Mouse (Mus musculus) midbrain, postnatal 0 days (tissue): ENCODE data around the gene Cpn1. TPM values are rescaled to one million over a fixed set of nuclear protein-coding genes. Genes with fewer than 3 reads are reported as not detected.

Experiments used
- ATAC-seq: fragments of 200-750 bp; cut with Nextera tagmentation; 2 replicates; pipeline ENCODE4 v1.8.0; 2017; ENCODE audit warnings: moderate number of reproducible peaks, mild to moderate bottlenecking, moderate TSS enrichment, moderate library complexity; ENCODE audit not compliant: low FRiP score
- DNase-seq: peaks from one replicate; pipeline ENCODE4 v3.0.0-alpha.2; 2015; ENCODE audit warnings: low spot score
- H3K27ac ChIP-seq: fragments of 300-500 bp; sonication (generic); 2 replicates; pipeline ENCODE4 v1.5.1; 2014; ENCODE audit warnings: low read depth, mild to moderate bottlenecking, low read length, mixed read lengths
- H3K27me3 ChIP-seq: fragments of 300-500 bp; sonication (generic); 2 replicates; pipeline ENCODE4 v1.6.1; 2014; ENCODE audit warnings: low read length, control low read depth, mixed read lengths; ENCODE audit not compliant: insufficient read depth
- H3K36me3 ChIP-seq: fragments of 300-500 bp; sonication (generic); 2 replicates; pipeline ENCODE4 v1.6.1; 2014; ENCODE audit warnings: low read length, control low read depth, mixed read lengths; ENCODE audit not compliant: insufficient read depth
- H3K4me1 ChIP-seq: fragments of 300-500 bp; sonication (generic); 2 replicates; pipeline ENCODE4 v1.6.1; 2014; ENCODE audit warnings: mild to moderate bottlenecking, control low read depth, antibody characterized with exemption, low read length, mixed read lengths; ENCODE audit not compliant: insufficient read depth
- H3K4me2 ChIP-seq: fragments of 300-500 bp; sonication (generic); 2 replicates; pipeline ENCODE4 v1.6.1; 2014; ENCODE audit warnings: low read depth, mild to moderate bottlenecking, low read length, mixed read lengths; ENCODE audit not compliant: poor library complexity, severe bottlenecking
- H3K4me3 ChIP-seq: fragments of 300-500 bp; sonication (generic); 2 replicates; pipeline ENCODE4 v1.5.1; 2014; ENCODE audit warnings: low read depth, mild to moderate bottlenecking, low read length, moderate library complexity
- H3K9ac ChIP-seq: fragments of 300-500 bp; sonication (generic); replicated peaks from 2 replicates; pipeline ENCODE4 v1.6.1; 2014; ENCODE audit warnings: mild to moderate bottlenecking, low read length, moderate library complexity, mixed read lengths; ENCODE audit not compliant: poor library complexity, severe bottlenecking
- H3K9me3 ChIP-seq: fragments of 300-500 bp; sonication (generic); 2 replicates; pipeline ENCODE4 v1.6.1; 2016; ENCODE audit warnings: low read length, control low read depth
- CTCF ChIP-seq: IDR thresholded peaks from 2 replicates; pipeline ENCODE4 v1.5.1; 2016; ENCODE audit warnings: antibody characterized with exemption, mild to moderate bottlenecking
- WGBS: fragments of 180-500 bp; shearing (Covaris S2); extraction: QIAGEN DNeasy Blood & Tissue Kit; methylation state at CpG from one replicate; pipeline ENCODE4 v1.1.7; 2014; 5-methylcytosine and 5-hydroxymethylcytosine counted together
- polyA plus RNA-seq: library from polyadenylated mRNA; unstranded; fragments of >200 nt; fragmentation: Nextera tagmentation; extraction: Ambion mirVana; gene quantifications from 2 replicates; pipeline ENCODE4 v1.2.1, GENCODE M21; 2015
- total RNA-seq: library from RNA; depleted of rRNA; stranded (reverse); fragments of >200 nt; gene quantifications from 2 replicates; pipeline ENCODE4 v1.2.3, GENCODE M21; 2014

The Cpn1 gene
- total and polyA plus RNA-seq, 2 experiments from 2014 or later, result 0.27 to 0.48 TPM

DNA sequence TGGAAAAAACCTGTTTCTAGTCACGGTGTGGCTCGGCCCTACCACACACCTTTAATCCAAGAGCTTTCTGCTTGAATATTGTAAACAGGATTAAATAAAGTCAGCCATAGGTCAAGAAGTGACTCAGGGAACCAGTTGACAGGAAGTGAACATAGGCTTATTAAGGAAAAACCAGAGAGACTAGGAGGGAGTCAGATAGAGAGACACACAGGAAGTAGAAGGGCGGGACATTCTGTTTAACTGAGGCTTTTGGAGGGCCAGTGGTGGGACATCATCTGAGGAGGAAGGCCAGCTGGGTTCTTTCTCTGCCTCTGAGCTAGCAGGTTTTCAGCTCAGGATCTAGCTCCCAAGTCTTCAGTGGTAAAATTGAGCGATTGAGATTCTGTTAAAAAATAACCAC, 66.5 kb downstream of the Cpn1 start:
- no peak overlapping the region for H3K27ac ChIP-seq
- H3K9me3 ChIP-seq, result no peaks in the 10 kb centered on the region
- H3K36me3 ChIP-seq, result no peaks in the 10 kb centered on the region
- H3K4me3 ChIP-seq, result no peak overlapping the region
- no peak overlapping the region for H3K4me2 ChIP-seq
- 92% methylated on average over 4 of the region's 4 CpGs for WGBS
- H3K4me1 ChIP-seq, result no peaks in the 10 kb centered on the region
- DNase-seq (no peak), ATAC-seq (no peak)
- TF ChIP-seq CTCF, result no peak
- H3K9ac ChIP-seq, result no peak overlapping the region
- no peaks in the 10 kb centered on the region for H3K27me3 ChIP-seq

DNA sequence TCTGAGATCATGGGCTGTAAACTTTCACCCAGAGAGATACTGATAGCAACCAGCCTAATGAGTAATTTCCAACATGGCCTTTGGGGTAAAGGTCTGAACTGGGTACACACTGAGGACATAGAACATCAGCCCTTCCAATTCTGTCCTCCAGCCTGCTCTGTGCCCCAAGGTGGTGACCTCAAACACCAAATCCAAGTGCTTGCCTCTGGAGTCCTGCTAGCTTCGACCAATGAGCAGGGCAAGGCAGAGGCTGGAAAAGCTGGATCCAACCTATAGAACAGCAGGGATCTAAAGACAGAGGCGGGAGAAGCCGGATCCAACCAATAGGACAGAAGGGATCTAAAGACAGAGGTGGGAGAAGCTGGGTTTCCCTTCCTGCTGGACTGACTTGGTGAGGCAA, 67.5 kb downstream of the Cpn1 start:
- ATAC-seq, result no peak
- H3K4me2 ChIP-seq, result no peak overlapping the region
- WGBS, result 83% methylated on average over 3 of the region's 3 CpGs
- no peak overlapping the region for H3K4me3 ChIP-seq
- H3K9me3 ChIP-seq, result no peaks in the 10 kb centered on the region
- no peaks in the 10 kb centered on the region for H3K27me3 ChIP-seq
- H3K27ac ChIP-seq, result no peak overlapping the region
- no peak overlapping the region for H3K9ac ChIP-seq
- no peaks in the 10 kb centered on the region for H3K4me1 ChIP-seq
- no peak for DNase-seq
- no peaks in the 10 kb centered on the region for H3K36me3 ChIP-seq
- no peak for TF ChIP-seq CTCF

DNA sequence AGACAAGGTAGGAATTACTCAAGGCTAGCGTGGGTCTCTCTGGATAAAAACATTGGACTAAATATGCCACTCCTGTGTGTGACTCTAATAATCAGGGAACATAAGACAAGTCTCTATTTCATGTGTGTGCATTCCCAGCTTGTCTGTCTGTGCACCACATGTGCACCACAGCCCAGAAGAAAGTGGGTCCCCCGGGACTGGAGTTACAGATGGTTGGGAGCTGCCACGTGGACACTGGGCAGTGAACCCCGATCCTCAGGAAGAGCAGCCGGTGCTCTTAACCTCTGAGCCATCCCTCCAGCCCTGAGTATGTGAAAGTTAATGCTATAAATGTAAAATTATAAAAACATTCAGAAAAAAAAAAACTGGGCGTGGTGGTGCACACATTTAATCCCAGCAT, 68.6 kb downstream of the Cpn1 start:
- no peaks in the 10 kb centered on the region for H3K9me3 ChIP-seq
- no peaks in the 10 kb centered on the region for H3K4me1 ChIP-seq
- 90% methylated on average over 6 of the region's 6 CpGs for whole genome bisulfite sequencing
- no peak overlapping the region for H3K9ac ChIP-seq
- H3K27me3 ChIP-seq, result no peaks in the 10 kb centered on the region
- DNase-seq (no peak), ATAC-seq (no peak)
- H3K27ac ChIP-seq, result no peak overlapping the region
- no peak overlapping the region for H3K4me3 ChIP-seq
- H3K4me2 ChIP-seq, result no peak overlapping the region
- TF ChIP-seq CTCF, result no peak
- H3K36me3 ChIP-seq, result no peaks in the 10 kb centered on the region

DNA sequence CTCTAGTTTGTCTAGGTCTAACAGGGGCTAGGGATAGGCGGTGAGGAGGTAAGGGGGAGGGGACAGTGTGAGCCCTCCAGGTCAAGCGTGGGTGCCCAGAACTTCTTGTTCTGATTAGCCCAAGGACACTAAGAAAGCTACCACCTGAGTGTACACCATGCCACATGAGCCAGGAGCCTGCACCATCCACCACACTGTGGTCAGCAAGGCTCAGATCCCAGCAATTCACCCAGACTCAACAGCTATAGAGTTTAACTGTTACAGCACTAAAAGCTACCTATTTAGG, 69.0 kb downstream of the Cpn1 start:
- WGBS, result 79% methylated on average over 2 of the region's 2 CpGs
- Histone ChIP-seq H3K9me3 (no peaks in the 10 kb centered on the region), H3K9ac (no peak overlapping the region), H3K27ac (no peak overlapping the region), H3K27me3 (no peaks in the 10 kb centered on the region), H3K4me2 (no peak overlapping the region), H3K36me3 (no peaks in the 10 kb centered on the region), H3K4me3 (no peak overlapping the region), H3K4me1 (no peaks in the 10 kb centered on the region)
- ATAC-seq (no peak), DNase-seq (no peak)
- no peak for TF ChIP-seq CTCF

DNA sequence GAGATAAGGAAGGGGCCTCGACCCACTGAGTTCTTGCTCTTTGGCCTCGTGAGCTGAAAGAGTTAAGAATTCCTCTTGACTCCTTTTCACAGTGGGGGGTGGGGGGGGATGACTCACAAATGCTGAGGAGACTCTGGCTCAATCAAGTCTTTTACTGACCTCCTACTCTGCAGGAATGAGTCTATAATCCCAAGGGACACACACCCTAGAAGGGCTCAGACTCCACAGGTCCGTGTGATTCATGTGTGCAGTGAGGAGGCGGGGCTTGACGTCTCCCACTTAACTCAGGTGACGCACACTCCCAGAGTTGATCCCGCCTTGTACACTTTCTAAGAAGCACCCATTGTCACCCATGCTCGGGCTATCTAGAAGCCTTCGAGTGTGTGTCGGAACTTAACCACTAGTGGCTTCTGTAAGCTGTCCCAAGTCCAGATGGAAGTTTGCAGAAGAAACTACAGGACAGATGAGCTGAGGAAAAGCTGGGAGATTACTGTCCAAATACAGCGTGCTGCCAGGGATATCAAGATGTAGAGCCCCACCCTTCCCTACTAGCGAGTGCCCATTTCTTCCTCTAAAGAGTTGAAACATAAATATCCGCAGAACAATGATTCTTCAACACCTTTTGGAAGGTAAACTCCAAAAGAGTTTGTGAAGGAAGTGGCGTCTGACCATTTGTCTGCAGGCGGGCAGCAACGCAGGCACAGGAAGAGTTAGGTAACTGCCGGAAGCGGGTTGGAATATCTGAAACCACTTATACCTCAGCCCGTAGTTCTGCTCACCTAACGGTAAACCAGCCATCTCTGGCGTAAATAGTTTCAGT, 69.6 kb downstream of the Cpn1 start:
- Histone ChIP-seq H3K27ac (no peak overlapping the region), H3K4me2 (no peak overlapping the region), H3K4me3 (no peak overlapping the region), H3K36me3 (0 out of 2 replicates have a peak, but pooled peaks cover 2% of the 10 kb centered on the region), H3K4me1 (no peaks in the 10 kb centered on the region), H3K9ac (no peak overlapping the region), H3K9me3 (no peaks in the 10 kb centered on the region), H3K27me3 (no peaks in the 10 kb centered on the region)
- DNase-seq, result no peak
- ATAC-seq, result no peak
- WGBS, result 73% methylated on average over 21 of the region's 21 CpGs
- TF ChIP-seq CTCF, result no peak

DNA sequence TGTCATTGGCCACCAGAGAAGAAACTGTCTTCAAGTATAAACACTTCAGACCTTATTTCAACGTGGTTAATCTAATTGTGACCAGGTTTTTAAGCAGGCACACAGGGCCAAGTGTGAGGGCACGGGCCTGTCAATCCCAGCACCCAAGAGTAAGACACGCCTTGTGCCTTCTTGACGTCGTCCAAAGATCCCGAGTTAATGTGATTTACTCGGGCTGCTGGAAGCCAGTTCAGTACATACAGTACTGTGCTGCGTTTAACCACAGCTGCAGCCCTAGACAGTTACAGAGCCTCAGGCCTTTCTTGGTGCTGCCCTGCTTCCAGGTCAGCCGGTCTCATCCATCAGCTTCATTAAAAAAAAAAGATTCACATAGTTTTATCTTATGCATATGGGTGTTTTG, 70.9 kb downstream of the Cpn1 start:
- no peak for TF ChIP-seq CTCF
- no peak for DNase-seq
- H3K36me3 ChIP-seq, result 0 out of 2 replicates have a peak, but pooled peaks cover 2% of the 10 kb centered on the region
- H3K4me1 ChIP-seq, result no peaks in the 10 kb centered on the region
- H3K9me3 ChIP-seq, result no peaks in the 10 kb centered on the region
- WGBS, result 70% methylated on average over 9 of the region's 9 CpGs
- H3K27me3 ChIP-seq, result no peaks in the 10 kb centered on the region
- no peak overlapping the region for H3K4me2 ChIP-seq
- ATAC-seq, result no peak
- H3K4me3 ChIP-seq, result no peak overlapping the region
- H3K27ac ChIP-seq, result no peak overlapping the region
- H3K9ac ChIP-seq, result no peak overlapping the region
